Mouse (Mus musculus): ENCODE measurements around the gene Cops9.

Gene Cops9

DNA sequence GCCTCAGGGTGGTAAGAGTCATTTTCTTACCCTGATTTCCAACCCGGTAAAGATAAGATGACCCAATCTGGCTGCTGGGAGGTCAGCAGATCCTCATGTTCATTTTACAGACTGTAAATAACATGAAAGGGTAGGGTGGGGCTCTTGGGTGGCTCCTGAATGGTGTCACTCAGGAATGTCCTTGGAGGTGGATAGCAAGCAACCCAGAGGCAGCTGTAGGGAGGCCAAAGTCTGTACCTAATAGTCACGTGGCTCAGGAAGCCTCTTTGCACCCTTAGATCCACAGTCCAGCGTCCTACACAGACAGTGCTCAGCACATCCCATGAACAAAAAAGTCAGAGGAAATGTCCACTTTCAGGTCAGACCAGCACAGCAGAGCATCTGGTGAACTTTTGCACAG lies 45.8 kb downstream of the Cops9 start:
- no peak for DNase-seq (ENCODE audit: low spot score)

GRCm38 (mm10) chr1:92594111-92594510 lies 47.7 kb downstream of the Cops9 start, which contains the start of gene Olfr1411:
Gene Olfr1411 (plus strand): TSS chr1:92594411.
- no peak for DNase-seq (ENCODE audit: low spot score)
